Mouse (Mus musculus): Measurements from ENCODE around the gene Mmp7. TPM values are rescaled to one million over a fixed set of nuclear protein-coding genes. Genes with fewer than 3 reads are reported as not detected.

Mmp7 gene
- polyA plus RNA-seq, 1 experiment from 2014 or later, result not detected

GRCm38 (mm10) chr9:7686024-7686423 lies 5.9 kb upstream of the Mmp7 start:
- WGBS, result 72% methylated on average over 2 of the region's 2 CpGs
- Histone ChIP-seq H3K4me3 (no peak overlapping the region), H3K9me3 (no peaks in the 10 kb centered on the region), H3K4me1 (no peaks in the 10 kb centered on the region), H3K9ac (no peak overlapping the region), H3K27me3 (no peaks in the 10 kb centered on the region), H3K4me2 (no peak overlapping the region), H3K27ac (no peak overlapping the region), H3K36me3 (no peaks in the 10 kb centered on the region)
- no peak for ATAC-seq (ENCODE audit: insufficient number of reproducible peaks, insufficient read depth, low FRiP score, low TSS enrichment, low read depth)

GRCm38 (mm10) chr9:7689799-7690198 lies 2.1 kb upstream of the Mmp7 start:
- H3K36me3 ChIP-seq, result no peaks in the 10 kb centered on the region
- H3K4me2 ChIP-seq, result no peak overlapping the region
- no peak overlapping the region for H3K27ac ChIP-seq
- H3K4me1 ChIP-seq, result no peaks in the 10 kb centered on the region
- H3K27me3 ChIP-seq, result no peaks in the 10 kb centered on the region
- no peak for ATAC-seq (ENCODE audit: insufficient number of reproducible peaks, insufficient read depth, low FRiP score, low TSS enrichment, low read depth)
- H3K9ac ChIP-seq, result no peak overlapping the region
- no peak overlapping the region for H3K4me3 ChIP-seq
- WGBS, result 53% methylated on average over 6 of the region's 6 CpGs
- H3K9me3 ChIP-seq, result no peaks in the 10 kb centered on the region

DNA sequence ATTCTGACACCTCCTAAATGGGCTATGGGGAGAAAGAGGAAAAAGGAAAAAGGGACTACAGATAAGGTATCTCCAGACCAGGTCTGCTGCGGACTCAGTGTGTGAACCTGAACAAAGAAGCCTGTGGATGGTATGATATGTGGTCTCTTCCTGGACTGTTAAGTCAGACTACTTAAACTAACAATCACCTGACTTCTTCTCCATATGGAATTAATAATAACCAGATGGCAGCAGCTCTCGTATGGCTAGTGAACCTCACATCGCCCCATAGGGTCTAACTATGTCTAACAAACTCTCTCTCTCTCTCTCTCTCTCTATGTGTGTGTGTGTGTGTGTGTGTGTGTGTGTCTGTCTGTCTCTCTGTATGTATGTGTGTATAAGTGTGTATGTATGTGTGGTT lies 2.1 kb downstream of the Mmp7 start:
- ATAC-seq (ENCODE audit: insufficient number of reproducible peaks, insufficient read depth, low FRiP score, low TSS enrichment, low read depth), result no peak
- no peaks in the 10 kb centered on the region for H3K36me3 ChIP-seq
- no peaks in the 10 kb centered on the region for H3K9me3 ChIP-seq
- H3K4me3 ChIP-seq, result no peak overlapping the region
- H3K4me2 ChIP-seq, result no peak overlapping the region
- no peak overlapping the region for H3K27ac ChIP-seq
- 45% methylated on average over 3 of the region's 3 CpGs for WGBS
- no peaks in the 10 kb centered on the region for H3K27me3 ChIP-seq
- 0 out of 2 replicates have a peak, but pooled peaks cover 4% of the 10 kb centered on the region for H3K4me1 ChIP-seq
- no peak overlapping the region for H3K9ac ChIP-seq

DNA sequence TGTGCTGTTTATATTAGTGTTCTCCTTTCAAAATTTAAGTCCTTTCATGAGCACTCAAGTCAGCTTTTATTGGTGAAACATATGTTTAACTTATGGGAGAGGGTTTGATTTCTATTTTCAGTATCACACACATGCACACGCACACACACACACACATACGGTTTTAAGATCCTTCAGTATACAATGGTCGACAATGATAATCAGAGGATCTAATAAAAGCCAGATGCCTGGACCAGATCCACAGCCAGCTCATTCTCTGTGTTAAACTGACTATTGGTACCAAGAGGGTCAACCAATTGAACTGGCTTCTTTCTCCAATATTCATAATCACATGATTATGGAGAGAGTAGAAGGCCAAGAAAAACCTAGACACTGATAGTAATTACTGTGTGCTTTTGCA lies 3.8 kb downstream of the Mmp7 start:
- Histone ChIP-seq H3K4me3 (no peak overlapping the region), H3K9me3 (no peaks in the 10 kb centered on the region), H3K27me3 (no peaks in the 10 kb centered on the region), H3K36me3 (no peaks in the 10 kb centered on the region), H3K4me2 (no peak overlapping the region), H3K9ac (no peak overlapping the region), H3K27ac (no peak overlapping the region), H3K4me1 (0 out of 2 replicates have a peak, but pooled peaks cover 4% of the 10 kb centered on the region)
- no peak for ATAC-seq (ENCODE audit: insufficient number of reproducible peaks, insufficient read depth, low FRiP score, low TSS enrichment, low read depth)
- 37% methylated on average over 3 of the region's 3 CpGs for WGBS

- no peak overlapping the region for H3K9ac ChIP-seq
- no peak for ATAC-seq (ENCODE audit: insufficient number of reproducible peaks, insufficient read depth, low FRiP score, low TSS enrichment, low read depth)
- H3K4me1 ChIP-seq, result no peaks in the 10 kb centered on the region
- no peak overlapping the region for H3K27ac ChIP-seq
- no peak overlapping the region for H3K4me3 ChIP-seq
- no peaks in the 10 kb centered on the region for H3K36me3 ChIP-seq
- 69% methylated on average over 6 of the region's 6 CpGs for WGBS
- no peaks in the 10 kb centered on the region for H3K9me3 ChIP-seq
- no peak overlapping the region for H3K4me2 ChIP-seq
- no peaks in the 10 kb centered on the region for H3K27me3 ChIP-seq
Measured at GRCm38 (mm10) chr9:7708698-7709097, 16.8 kb downstream of the Mmp7 start.

DNA sequence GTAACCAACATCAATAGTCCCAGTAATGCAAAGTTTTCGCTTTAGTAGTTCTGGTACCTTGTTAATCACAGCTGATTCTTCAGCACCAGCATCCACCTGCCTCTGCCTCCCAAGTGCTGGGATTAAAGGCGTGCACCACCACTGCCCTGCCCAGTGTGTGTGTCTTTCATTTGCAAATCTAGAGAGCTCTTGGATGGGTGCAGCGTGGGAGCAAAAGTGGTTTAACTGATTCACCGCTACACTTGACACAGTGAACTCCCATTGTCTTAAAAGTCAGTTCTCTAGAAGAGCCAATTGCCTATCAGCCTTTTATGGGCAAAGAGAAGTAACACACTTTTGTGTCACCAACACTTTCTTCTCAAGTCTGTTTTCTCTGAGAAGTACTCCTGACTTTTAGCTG lies 19.3 kb downstream of the Mmp7 start:
- H3K27ac ChIP-seq, result no peak overlapping the region
- WGBS, result 74% methylated on average over 4 of the region's 4 CpGs

GRCm38 (mm10) chr9:7714062-7714907 lies 22.4 kb downstream of the Mmp7 start:
- ATAC-seq (ENCODE audit: insufficient number of reproducible peaks, insufficient read depth, low FRiP score, low TSS enrichment, low read depth), result no peak

More for the DNA sequence above, 19.3 kb downstream of the Mmp7 start:
- Histone ChIP-seq H3K27me3 (no peaks in the 10 kb centered on the region), H3K9ac (no peak overlapping the region), H3K4me2 (no peak overlapping the region), H3K4me1 (no peaks in the 10 kb centered on the region), H3K36me3 (no peaks in the 10 kb centered on the region), H3K4me3 (no peak overlapping the region), H3K9me3 (no peaks in the 10 kb centered on the region)
- no peak for ATAC-seq (ENCODE audit: insufficient number of reproducible peaks, insufficient read depth, low FRiP score, low TSS enrichment, low read depth)

GRCm38 (mm10) chr9:7714908-7715175 lies 23.0 kb downstream of the Mmp7 start:
- Histone ChIP-seq H3K4me2 (no peak overlapping the region), H3K27me3 (no peaks in the 10 kb centered on the region), H3K9ac (no peak overlapping the region), H3K9me3 (no peaks in the 10 kb centered on the region), H3K27ac (no peak overlapping the region), H3K36me3 (no peaks in the 10 kb centered on the region), H3K4me1 (no peaks in the 10 kb centered on the region), H3K4me3 (no peak overlapping the region)
- ATAC-seq (ENCODE audit: insufficient number of reproducible peaks, insufficient read depth, low FRiP score, low TSS enrichment, low read depth), result no peak
- 83% methylated on average over 2 of the region's 2 CpGs for WGBS

More at GRCm38 (mm10) chr9:7714062-7714907, 22.4 kb downstream of the Mmp7 start:
- Histone ChIP-seq H3K27ac (no peak overlapping the region), H3K36me3 (no peaks in the 10 kb centered on the region), H3K27me3 (no peaks in the 10 kb centered on the region), H3K4me1 (no peaks in the 10 kb centered on the region), H3K4me2 (no peak overlapping the region), H3K9me3 (no peaks in the 10 kb centered on the region), H3K9ac (no peak overlapping the region), H3K4me3 (no peak overlapping the region)
- WGBS, result 38% methylated on average over 4 of the region's 4 CpGs

DNA sequence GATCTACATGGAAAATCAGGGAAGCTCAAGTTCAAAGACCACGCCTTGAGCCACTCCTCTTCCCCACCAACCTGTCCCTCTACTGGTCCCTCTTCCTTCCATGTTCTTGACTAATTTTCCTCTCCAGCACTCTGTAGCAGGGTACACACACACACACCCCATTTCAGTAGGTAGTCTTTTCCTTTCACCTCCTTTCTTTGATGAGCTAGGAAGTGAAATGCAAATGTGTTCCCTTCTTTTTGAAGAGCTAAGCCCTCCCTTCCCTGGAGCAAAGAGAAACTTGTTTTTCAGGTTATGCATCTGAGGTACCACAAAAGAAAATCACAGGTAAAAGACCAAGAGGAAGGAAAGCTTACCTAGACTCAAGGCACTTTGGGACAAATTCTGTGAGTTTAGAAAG lies 29.7 kb downstream of the Mmp7 start:
- no peaks in the 10 kb centered on the region for H3K9me3 ChIP-seq
- 84% methylated on average over 1 of the region's 1 CpGs for WGBS
- H3K27ac ChIP-seq, result no peak overlapping the region
- no peak overlapping the region for H3K4me2 ChIP-seq
- no peaks in the 10 kb centered on the region for H3K27me3 ChIP-seq
- no peak overlapping the region for H3K4me3 ChIP-seq
- H3K36me3 ChIP-seq, result no peaks in the 10 kb centered on the region
- no peaks in the 10 kb centered on the region for H3K4me1 ChIP-seq
- ATAC-seq (ENCODE audit: insufficient number of reproducible peaks, insufficient read depth, low FRiP score, low TSS enrichment, low read depth), result no peak
- H3K9ac ChIP-seq, result no peak overlapping the region

GRCm38 (mm10) chr9:7728997-7729396 lies 37.1 kb downstream of the Mmp7 start:
- no peak overlapping the region for H3K9ac ChIP-seq
- no peaks in the 10 kb centered on the region for H3K27me3 ChIP-seq
- no peaks in the 10 kb centered on the region for H3K4me1 ChIP-seq
- H3K9me3 ChIP-seq, result no peaks in the 10 kb centered on the region
- H3K4me3 ChIP-seq, result no peak overlapping the region
- ATAC-seq (ENCODE audit: insufficient number of reproducible peaks, insufficient read depth, low FRiP score, low TSS enrichment, low read depth), result no peak
- H3K4me2 ChIP-seq, result no peak overlapping the region
- H3K36me3 ChIP-seq, result no peaks in the 10 kb centered on the region
- WGBS, result 77% methylated on average over 4 of the region's 4 CpGs
- H3K27ac ChIP-seq, result no peak overlapping the region

DNA sequence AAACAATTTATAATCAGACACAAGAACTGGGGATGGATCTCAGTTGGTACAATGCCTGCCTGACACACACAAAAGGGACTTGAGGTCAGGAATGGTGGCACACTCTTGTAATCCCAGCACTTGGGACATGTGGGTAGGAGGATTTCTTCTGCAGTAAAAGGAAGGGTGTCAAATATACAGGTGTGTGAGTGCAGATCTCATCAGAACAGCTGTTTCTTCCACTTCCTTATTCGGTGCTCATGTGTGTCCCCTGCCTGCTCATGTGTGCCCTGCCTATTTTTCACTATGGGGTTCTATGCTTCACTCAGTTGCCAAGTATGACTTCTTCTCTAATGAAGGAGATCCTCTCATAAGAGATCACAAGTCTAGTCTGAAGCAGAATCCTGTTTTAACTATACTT lies 50.8 kb downstream of the Mmp7 start:
- Histone ChIP-seq H3K9me3 (no peaks in the 10 kb centered on the region), H3K4me1 (no peaks in the 10 kb centered on the region), H3K4me3 (no peak overlapping the region), H3K27ac (no peak overlapping the region), H3K9ac (no peak overlapping the region), H3K27me3 (no peaks in the 10 kb centered on the region), H3K36me3 (no peaks in the 10 kb centered on the region), H3K4me2 (no peak overlapping the region)
- ATAC-seq (ENCODE audit: insufficient number of reproducible peaks, insufficient read depth, low FRiP score, low TSS enrichment, low read depth), result no peak
- WGBS, result 81% methylated on average over 1 of the region's 1 CpGs

DNA sequence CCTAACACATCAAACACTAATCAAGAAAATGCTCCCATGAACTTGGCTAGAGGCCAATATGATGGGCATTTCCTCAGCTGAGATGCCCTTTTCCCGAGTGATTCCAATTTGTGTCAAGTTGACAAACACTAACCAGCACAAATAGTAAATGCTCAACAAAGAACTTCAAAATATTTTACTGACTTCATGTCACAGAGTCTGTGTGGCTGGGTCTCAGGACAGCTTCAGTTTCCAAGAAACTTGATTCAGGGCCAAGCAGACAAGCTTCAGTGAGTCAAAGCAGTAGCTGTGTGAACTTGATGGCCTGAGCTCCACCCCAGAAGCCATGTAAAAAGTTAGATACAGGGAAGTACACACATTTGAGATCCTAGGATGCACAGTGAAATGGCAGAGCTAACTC lies 52.3 kb downstream of the Mmp7 start:
- 60% methylated on average over 1 of the region's 1 CpGs for WGBS
- H3K36me3 ChIP-seq, result no peaks in the 10 kb centered on the region
- H3K4me1 ChIP-seq, result no peaks in the 10 kb centered on the region
- no peak overlapping the region for H3K4me2 ChIP-seq
- H3K27ac ChIP-seq, result no peak overlapping the region
- H3K9me3 ChIP-seq, result no peaks in the 10 kb centered on the region
- H3K9ac ChIP-seq, result no peak overlapping the region
- H3K4me3 ChIP-seq, result no peak overlapping the region
- no peak for ATAC-seq (ENCODE audit: insufficient number of reproducible peaks, insufficient read depth, low FRiP score, low TSS enrichment, low read depth)
- H3K27me3 ChIP-seq, result no peaks in the 10 kb centered on the region

Measured in embryonic facial prominence, embryonic 13.5 days (tissue).